Mouse (Mus musculus): ENCODE measurements at regions not wholly inside any gene's neighbourhood (a gene's known extent, or its start where the extent isn't known, plus 50 kb on each side); places are given as distances from the start of the nearest gene placed in this dataset.

GRCm38 (mm10) chr1:88575291-88575690, 65.4 kb upstream of the Glrp1 start:
- no peak for DNase-seq

- no peak for DNase-seq
Measured at GRCm38 (mm10) chr1:88572161-88572560, 62.3 kb upstream of the Glrp1 start.

- DNase-seq, result no peak
Measured at GRCm38 (mm10) chr1:88568447-88569053, 58.7 kb upstream of the Glrp1 start.

- no peak for DNase-seq
Measured at GRCm38 (mm10) chr1:88567198-88567597, 57.3 kb upstream of the Glrp1 start.

- DNase-seq, result no peak
Measured at GRCm38 (mm10) chr1:88566426-88566825, 56.6 kb upstream of the Glrp1 start.

- DNase-seq, result no peak
Measured at GRCm38 (mm10) chr1:88564825-88565224, 55.0 kb upstream of the Glrp1 start.

- peak; percentile 87 for DNase-seq
Measured at GRCm38 (mm10) chr1:88562361-88562760, 52.5 kb upstream of the Glrp1 start.

GRCm38 (mm10) chr1:88560771-88561170, 50.9 kb upstream of the Glrp1 start:
- no peak for DNase-seq

Data from embryo, embryonic 11 days (tissue).